Mouse (Mus musculus) spleen, postnatal 4 days (tissue): ENCODE data around the gene H2-Oa.

ENCODE experiments used
- DNase-seq, 2 experiments: peaks; one replicate each; pipeline ENCODE4 v3.0.0; 2022; ENCODE audit warnings: low spot score in 2 of 2

Gene H2-Oa

DNA sequence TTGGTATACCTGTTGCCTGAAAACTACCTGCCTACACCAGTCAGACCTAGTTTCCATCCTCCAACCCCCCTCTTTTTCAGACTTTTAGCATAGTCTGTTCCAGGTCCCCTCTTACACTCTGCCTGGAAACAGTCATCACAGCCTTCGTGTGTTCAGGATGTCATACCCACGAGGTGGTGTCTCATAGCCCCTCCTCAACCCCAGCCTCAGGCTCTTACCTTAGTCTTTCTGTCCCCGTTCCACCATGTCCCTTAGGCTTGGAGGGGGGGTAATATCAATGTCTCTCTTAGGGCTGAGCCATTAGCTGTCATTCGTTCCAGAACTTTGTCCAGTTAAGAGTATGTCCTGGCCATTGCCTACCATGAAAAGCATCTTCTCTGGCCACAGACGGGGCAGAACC lies 9.0 kb downstream of the H2-Oa start:
- no peak for DNase-seq

DNA sequence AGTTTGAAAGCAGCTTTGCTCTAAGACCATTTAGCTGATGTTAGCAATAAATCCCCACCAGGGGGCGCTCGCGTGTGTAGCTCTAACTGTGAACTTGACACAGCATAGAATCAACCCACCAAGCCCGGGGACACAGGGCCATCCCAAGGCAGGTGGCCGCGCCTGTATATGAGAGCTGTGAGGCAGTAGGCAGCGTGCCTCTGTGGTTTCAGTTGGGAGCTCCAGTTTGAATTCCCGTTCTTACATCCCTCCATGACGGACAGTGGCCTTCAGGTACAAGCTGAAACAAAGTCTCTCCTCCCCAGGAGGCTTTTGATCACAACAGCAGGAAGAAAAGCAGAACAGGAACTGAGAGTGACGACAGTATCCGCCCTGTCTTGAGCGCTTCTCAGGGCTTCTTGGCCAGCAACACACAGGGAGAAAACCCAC lies 9.5 kb downstream of the H2-Oa start:
- DNase-seq, result peak; percentile 94 to 99

DNA sequence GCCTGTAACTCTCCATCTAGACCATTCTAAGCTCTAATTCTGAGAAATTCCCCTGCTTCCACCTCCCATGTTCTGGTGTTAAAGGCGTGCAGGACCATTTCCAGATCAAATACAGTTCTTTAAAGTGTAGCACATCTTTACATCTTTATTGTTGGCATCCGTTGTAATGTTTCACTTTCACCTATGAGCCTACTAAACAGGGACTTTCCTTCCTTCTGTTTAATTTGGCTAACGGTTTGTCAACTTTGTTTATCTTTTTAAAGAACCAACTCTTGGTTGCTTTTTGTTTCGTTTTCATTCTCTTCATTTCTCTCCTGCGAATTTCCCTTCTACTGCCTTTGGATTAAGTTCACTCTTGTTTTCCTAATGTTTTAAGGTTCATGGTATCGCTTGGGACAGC lies 10.7 kb downstream of the H2-Oa start:
- DNase-seq, result no peak

DNA sequence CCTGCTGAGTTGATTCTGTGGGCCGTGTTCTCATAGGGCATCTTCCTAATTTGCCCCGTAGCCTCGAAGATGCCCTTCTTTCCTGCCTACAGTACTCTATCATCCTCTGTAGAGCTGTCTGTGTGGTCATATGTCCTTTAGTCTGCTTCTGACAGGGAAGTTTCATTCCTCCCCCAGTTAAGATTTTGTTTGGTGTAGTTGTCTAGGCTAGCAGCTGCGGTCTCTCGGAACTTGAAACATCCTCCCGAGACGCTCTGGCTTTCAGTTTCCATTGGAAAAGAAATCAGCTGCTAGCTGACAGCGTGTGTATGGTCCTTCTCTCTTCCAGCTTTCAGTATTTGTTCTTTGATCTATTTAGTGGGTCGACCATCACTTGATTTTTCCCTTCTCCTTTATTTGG lies 12.7 kb downstream of the H2-Oa start:
- no peak for DNase-seq

DNA sequence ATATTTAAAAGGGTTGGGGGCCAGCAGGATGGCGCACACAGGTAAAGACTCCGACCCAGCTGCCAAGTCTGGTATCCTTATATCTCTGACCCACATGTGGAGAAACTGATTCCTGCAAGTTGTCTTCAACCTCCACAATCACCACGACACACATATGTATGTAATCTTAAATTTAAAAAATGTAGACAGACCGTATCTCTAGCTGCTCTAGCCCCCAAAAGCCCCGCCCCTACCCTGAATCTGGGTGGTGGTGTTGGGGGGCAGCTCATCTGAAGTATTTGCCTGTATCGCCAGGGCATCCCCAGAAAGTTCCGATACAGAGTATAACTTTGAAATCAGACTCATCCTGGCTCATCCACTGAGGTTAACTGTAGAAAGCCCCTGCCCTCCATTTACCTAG lies 14.4 kb downstream of the H2-Oa start:
- no peak for DNase-seq

DNA sequence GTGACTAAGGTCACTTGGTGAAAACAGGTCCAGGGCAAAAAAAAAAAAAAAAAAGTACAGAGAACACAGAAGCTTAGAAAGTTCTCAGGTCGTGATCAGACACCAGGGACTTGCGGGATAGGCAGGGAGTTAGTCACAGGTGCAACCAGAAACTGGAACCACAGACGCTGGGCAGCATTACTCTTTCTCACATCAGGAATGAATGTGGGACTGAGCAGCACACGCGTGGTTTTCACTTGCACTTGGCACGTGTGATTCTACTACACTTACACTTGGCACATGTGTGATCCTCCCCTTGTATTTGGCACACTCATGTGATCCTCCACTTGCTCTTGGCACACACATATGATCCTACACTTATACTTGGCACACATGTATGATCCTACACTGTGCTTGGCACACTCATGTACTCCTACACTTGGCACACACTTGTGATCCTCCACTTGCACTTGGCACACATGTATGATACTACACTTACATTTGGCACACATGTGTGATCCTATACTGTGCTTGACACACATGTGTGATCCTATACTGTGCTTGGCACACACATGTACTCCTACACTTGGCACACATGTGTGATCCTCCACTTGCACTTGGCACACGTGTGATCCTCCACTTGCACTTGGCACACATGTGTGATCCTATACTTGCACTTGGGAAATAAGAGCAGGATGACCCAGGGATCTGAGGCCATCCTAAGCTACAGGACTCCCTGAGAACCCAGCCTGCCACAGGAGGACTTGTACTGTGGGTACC lies 15.1 kb downstream of the H2-Oa start:
- no peak for DNase-seq

DNA sequence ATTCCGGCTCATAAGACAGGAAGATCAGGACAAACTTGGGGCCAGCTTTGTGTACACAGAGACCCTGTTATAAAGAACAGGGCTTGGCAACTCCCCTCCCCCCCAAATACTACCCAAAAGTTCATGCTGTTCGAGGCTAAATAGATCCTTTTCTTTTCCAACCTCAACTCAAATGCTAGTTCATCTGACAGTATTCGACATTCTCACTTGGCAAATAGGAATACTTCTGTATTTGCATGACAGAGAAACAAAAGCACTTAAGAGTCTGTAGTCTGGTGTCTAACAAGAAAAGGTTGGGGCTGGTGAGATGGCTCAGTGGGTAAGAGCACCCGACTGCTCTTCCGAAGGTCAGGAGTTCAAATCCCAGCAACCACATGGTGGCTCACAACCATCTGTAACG lies 16.3 kb downstream of the H2-Oa start:
- no peak for DNase-seq

DNA sequence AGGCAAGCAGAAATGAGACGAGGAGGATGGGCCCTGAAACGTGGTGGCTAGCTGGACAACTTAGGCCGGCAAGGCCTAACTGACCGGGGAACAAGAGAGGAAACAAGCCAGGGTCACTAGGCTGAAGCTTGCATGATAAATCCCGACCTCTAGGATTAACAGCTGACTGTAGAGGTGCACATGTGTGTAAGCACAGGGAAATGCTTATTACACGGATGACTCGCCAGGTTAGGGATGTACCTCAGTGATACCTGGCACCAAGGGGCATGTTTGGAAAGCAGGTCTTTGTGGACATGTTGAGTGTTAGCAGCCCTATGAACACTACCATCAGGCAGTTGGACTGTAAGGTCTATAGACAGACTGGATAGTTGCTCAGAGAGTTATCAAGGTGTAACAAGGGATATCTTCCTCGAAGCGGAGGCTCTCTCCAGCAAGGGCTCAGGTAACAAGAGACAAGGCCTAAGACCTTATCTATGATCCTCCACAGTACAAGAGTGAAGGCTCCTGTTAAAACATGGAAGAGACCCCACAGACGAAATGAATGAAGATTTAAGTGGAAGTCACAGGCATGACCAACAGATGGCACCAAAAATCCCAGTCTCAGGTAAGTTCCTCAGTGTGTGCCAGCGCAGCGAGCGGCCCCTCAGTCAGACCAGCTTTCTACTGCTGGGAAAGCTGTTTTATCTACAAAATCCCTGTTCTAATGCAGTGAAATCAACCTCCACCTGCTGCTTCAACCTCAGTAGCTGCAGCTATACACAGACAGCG lies 17.1 kb downstream of the H2-Oa start:
- DNase-seq, result no peak

DNA sequence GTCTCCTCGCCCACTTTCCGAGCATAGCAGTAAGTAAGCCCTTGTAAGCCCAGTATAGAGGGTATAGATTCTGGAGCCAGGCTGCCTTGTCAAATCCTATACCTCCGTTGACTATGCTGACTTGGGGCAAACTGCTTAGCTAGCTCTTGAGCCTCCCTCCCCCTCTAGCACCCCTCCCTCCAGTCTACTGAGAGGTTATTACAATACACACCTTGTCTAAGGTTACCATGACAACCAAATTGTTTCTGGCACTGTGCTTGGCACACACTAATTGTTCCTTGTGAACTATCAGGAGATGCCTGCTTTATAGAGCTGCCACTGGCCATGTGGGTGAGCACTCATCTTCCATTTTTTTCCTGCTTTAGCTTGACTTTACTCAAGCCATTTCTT lies 17.7 kb downstream of the H2-Oa start:
- no peak for DNase-seq

DNA sequence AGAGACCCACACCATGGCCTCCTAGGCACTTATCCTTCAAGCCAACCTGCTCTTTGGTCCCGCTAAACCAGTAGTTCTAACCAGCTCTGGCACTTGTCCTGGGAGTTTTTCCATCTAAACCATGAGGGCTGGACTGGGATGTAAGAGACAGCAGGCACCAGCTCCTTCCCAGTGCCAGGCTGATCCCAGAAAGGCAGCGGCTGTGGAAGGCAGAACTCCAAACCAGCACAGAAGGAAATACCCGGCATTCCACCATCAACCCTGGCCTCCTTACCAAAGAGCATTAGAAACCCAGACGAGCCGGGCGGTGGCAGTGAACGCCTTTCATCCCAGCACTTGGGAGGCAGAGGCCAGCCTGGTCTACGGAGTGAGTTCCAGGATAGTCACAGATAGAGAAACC lies 18.2 kb downstream of the H2-Oa start:
- DNase-seq, result no peak

DNA sequence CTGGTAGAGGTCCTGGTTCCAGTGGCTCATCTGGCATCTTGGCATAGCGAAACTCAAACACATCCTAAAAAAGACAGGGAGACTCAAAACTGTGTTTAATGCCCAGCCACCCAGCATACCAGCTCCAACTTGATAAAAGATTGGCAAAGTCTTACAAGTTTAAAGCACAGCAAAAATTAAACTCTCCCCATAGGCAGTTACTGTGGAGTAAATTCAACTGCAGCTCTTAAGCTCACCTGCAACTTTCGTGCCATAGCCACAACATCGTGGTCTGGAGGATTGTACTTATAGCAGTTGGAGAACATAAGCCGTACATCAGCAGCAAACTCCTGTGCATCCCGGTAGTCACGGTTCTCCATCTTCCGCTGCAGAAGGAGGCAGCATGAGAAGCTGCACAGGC lies 22.0 kb downstream of the H2-Oa start:
- DNase-seq, result no peak

DNA sequence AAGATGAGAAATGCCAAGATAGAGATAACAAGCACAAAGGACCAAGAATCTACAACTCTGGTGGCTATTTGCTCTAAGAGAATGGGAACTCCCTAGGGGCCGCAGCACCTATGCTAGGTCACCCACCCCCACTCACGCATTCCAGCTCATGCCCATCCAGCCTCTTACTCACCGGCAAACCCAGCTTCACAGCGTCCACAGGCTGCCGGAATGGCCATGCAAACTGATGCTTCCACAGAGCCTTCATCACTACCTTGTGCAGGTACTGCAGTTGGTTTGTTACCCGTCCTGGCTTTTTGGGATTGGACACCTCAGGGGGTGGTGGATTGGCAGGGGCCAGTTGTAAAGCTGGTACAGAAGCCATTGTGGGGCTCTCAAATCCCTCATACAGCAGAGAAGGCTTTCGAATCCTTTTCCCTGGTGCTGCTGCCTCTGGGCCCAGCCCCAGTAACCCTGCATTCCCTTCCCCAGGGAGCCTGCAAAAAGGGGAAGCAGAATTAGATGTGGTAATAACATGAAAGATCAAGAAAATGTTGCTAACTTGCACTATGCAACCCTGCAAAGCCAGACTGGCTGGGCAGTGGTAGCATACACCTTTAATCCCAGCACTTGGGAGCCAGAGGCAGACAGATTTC lies 24.7 kb downstream of the H2-Oa start:
- DNase-seq, result no peak

DNA sequence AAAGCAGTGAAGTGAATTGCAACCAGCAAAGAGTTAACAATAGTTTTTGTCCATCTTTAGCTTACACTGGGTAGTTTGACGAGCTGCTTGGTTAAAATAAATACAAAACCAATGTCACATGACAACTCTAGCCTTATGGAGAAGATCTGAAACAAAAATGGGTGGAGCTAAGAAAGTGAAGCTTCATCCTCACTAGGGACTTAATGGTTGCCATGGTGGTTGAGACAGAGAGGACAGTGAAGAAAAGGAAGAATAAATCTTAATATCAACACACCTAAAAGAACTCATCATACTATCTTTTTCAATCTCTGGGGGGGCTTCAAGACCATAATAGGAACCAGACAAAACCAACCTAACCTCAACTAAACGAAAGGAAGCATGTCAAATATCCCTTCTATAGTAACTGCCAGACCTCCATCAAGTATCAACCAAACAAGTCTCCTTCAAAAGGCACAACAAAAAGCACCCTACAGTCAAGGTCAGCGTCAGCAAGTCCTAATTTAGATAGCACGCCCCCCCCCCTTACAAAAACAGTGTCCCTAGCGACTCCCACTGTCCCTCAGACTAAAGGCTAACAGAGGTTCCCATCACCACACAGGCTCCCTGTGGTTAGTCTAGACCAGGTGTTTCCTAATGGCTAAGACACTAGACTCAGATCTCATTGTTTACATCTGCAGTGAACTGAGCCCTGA lies 25.4 kb downstream of the H2-Oa start:
- no peak for DNase-seq

DNA sequence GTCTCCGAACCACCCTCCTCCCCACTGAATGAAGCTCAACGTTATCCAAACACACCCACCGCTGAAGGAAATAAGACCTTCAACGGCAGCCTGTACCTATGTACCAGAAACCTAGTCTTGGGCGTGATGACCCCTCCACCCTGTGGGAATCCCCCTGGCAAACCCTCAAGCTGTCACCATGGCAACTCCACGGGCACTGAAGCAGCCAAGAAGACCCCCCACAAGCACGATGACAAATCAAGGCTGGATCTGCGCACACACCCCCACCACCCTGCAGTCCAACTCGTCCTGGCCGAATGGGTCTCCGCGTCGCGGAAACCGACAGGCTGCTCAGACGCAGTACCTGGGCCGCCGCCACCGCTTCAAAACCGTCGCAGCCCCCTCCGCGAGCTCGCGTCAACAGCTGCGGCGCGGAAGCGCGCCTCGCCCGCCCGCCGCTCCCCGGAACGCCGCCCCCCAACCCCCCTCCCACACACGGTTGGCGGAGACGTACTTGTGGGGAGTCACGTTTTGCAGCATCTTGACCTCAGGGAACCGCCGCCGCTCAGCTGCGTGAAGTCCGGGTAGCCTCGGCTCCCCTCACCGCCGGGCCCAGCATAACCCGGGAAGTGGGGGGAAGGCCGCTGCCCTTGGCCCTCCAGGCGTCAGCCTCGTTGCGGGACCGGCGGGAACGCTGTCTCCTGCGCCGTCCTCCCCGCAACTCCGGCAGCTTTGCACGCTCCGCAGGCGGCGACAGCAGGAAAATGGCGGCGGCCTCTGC lies 26.2 kb downstream of the H2-Oa start:
- DNase-seq, result peak in 1 of 2 experiments; percentile 79

DNA sequence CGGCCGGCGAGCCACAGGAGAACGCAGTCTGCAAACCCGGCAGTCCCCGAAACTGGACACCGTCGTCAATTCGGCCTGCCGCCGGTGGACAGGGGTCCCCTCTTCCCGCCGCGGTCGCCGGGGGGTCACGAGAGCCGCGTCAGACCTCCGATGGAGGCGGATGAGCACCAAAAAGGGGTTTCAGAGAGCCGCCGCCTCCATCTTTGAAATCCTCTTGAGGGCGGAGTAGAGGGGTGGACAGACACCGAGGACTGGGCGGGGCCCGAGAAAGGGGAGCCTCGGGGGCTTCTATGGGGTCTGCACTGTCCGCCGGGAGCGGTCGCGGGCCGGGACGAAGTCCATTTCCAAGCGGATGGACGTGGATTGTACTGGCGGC lies 26.7 kb downstream of the H2-Oa start:
- no peak for DNase-seq

DNA sequence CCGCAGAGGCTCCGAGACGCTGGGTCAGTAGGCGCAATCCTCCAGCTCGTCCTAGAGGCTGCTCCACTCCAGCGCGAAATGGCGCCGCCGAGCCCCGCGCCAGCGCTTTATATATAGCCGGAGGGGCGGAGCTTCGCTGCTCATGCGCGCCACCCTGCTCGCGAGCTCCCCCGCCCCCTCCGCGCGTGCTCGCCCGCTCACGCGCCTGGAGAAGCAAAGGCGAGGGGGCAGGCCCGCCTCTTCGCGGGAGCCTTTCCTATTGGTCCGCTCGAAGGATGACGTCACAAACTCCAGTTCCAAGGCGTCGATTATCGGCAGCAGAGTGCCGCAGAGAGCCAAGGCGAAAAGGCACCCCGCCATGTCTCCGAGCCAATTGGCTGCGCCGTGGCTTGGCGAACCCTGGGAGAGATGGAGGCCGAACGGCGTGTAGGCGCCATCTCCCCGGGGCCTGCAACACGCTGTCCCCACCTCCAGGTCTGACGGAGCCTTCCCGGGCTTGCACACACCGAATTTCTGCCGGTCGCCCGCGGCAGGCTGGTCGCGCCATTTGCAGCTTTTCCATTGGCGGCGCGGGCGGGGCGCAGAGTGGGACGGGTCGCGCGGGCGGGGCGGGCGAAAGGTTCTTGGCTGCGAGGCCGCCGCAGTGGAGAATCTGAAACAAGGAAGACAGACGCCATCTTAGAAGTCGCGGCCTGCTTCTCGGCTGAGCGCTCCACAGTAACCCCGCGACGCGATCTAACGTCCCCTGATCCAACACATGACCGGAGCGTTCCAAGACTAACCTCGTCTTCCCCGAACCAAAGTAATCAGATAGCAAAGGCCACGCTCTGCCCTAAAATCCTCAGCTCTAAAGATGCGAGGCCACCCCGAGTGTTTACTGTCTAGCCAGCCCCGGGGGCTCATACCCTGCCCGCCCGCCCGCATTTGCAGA lies 27.4 kb downstream of the H2-Oa start, which contains the start of gene H2-DMa:
Gene H2-DMa (plus strand): TSS at position 293 of the 931 bp plus-strand sequence.
- DNase-seq, result peak; percentile 98 to 100

DNA sequence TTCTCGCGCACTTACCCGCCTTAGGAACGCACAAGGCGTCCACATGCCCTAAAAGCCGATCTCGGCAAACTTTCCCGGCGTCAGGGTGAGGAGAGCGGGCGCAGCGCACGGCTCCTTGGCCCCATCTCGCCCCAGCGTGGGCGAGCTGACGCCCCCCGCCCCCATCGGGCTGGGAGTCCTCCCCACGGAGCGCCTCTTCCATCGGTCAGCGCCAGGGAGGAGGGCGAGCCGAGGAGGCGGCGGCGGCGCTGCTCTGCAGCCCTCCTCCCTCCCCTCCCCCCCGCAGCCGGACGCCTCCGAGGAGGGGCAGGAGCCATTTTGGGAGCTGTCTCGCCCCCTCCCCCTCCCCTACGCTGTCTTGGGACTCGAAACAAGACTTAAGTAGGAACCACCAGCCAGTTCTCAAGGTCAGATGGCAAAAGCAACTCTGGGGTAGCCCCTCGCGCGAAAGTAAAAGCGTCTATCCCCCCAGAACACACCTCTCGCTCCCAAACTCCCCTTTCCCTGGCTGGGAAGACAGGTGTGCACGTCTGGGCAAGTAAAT lies 28.1 kb downstream of the H2-Oa start:
- DNase-seq, result peak; percentile 84 to 91

DNA sequence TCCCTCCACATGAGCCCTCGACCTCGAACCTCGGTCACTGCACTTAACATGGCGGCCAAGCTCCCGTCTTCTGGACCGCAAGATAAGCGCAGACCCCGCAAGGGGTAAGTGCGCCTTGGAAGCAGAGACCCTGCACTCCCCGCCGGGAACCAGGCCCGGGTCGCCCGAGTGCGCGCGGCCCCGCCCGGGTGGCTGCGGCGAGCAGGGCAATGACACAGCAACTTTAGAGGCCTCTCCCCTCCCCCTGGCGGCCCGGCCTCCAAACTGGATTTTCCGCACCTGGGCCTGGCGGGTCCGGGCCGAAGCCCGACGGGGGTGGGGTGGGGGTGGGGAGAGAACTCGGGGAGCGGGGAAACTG lies 28.7 kb downstream of the H2-Oa start:
- DNase-seq, result peak; percentile 89 to 95

DNA sequence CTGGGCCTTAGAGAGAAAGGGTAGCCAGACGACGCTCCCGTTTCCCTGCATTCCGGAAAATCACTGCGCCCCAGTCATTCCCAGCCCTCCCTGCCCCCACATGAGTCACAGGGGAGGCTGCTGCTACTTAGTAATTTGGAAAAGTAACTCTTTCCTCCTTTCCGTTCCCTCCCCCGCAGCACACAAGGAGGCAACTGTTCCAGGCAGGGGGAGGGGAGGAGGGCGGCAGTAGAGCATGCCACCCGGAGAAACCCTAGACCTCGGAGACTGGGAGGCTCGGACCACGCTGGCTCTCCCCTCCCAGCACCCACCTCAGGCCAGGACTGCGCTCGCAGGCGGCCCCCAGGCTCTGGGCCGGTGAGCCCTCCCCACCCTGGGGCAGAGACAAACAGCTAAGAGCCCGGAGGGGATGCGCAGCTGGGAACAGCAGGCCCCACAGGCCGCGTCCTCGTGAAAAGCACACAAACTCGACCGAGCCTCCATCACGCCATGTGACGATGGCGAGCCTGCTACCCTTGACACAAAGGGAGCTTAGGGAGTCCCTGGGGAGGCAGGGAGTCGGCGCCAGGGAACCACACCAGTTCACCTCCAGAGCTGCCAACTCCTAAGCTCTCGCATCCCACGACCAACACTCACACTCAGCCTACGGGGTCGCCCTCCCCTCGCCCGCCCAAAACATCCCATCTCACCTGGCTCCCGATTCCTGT lies 29.2 kb downstream of the H2-Oa start:
- peak; percentile 62 to 84 for DNase-seq

DNA sequence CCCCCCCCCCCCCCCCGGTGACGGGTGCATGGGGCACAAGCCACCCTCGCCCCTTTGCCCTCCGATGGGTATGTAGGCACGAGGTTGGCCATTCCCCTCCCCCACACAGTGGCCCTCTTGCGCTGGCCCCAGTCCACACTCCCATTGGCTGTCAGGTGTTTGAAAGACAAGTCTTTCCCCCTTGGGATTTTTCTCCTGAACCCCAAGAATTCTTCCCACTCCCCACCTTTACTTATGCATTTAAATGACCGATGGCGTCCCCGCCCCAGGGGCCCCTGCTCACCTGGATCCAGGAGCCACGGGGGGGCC lies 29.7 kb downstream of the H2-Oa start:
- peak; percentile 64 to 83 for DNase-seq
